Mouse (Mus musculus) stomach, embryonic 14.5 days (tissue): ENCODE results near the gene Usmg5. TPM values are rescaled to one million over a fixed set of nuclear protein-coding genes. Genes with fewer than 3 reads are reported as not detected.

ENCODE experiments used
- polyA plus RNA-seq: library from polyadenylated mRNA; unstranded; fragments of >200 nt; fragmentation: Nextera tagmentation; extraction: Ambion mirVana; gene quantifications from 2 replicates; pipeline ENCODE4 v1.2.1, GENCODE M21; 2014

Usmg5 gene
- polyA plus RNA-seq, 1 experiment from 2014 or later, result 1,234 TPM

Other genes with a start within 250 kb of the Usmg5 start
- 16.0 and 18.7 TPM in 2 replicates for gene Ina, start 75.9 kb downstream of the Usmg5 start, polyA plus RNA-seq
- 84.2 and 106 TPM in 2 replicates for gene Nt5c2, start 75.5 kb downstream of the Usmg5 start, polyA plus RNA-seq
- 22.0 and 24.0 TPM in 2 replicates for gene Pcgf6, start 39.7 kb downstream of the Usmg5 start, polyA plus RNA-seq
- gene Taf5, start 22.9 kb downstream of the Usmg5 start, polyA plus RNA-seq, result 7.3 and 8.5 TPM in 2 replicates
- 10.0 and 11.6 TPM in 2 replicates for gene Pdcd11, start 121 bp upstream of the Usmg5 start, polyA plus RNA-seq
- gene Calhm2, start 47.6 kb upstream of the Usmg5 start, polyA plus RNA-seq, result 2.3 and 2.5 TPM in 2 replicates
- not detected in 2 replicates for gene Calhm1, start 53.6 kb upstream of the Usmg5 start, polyA plus RNA-seq
- gene Calhm3, start 67.1 kb upstream of the Usmg5 start, polyA plus RNA-seq, result not detected in 2 replicates
- 9.5 and 10.2 TPM in 2 replicates for gene Neurl1a, start 88.2 kb upstream of the Usmg5 start, polyA plus RNA-seq